Mouse (Mus musculus): Measurements from ENCODE around the gene Gm28036. TPM values are rescaled to one million over a fixed set of nuclear protein-coding genes. Genes with fewer than 3 reads are reported as not detected.

Gene Gm28036
- total and polyA plus RNA-seq, 2 experiments from 2014 or later: 10.1 to 56.8 TPM

GRCm38 (mm10) chr2:156078421-156079182 is 48.3 kb downstream of the Gm28036 start:
- H3K27me3 ChIP-seq (ENCODE audit: insufficient read depth, low read length): no peaks in the 10 kb centered on the region
- no peak for ATAC-seq (ENCODE audit: low FRiP score)

GRCm38 (mm10) chr2:156077461-156077860 is 49.4 kb downstream of the Gm28036 start:
- TF ChIP-seq CTCF (IDR thresholded peaks at IDR 0.05): no peak
- H3K9ac ChIP-seq (replicated peaks; ENCODE audit: low read length, poor library complexity, severe bottlenecking): no peak overlapping the region
- H3K4me2 ChIP-seq (ENCODE audit: low read depth, low read length, poor library complexity, severe bottlenecking): no peak overlapping the region
- DNase-seq (ENCODE audit: low spot score): no peak
- no peaks in the 10 kb centered on the region for H3K9me3 ChIP-seq (ENCODE audit: low read length)
- no peaks in the 10 kb centered on the region for H3K4me1 ChIP-seq (ENCODE audit: insufficient read depth, low read length)
- H3K27ac ChIP-seq (ENCODE audit: low read depth, low read length): no peak overlapping the region
- ATAC-seq (ENCODE audit: low FRiP score): no peak
- 88% methylated on average over 7 of the region's 7 CpGs for WGBS
- H3K27me3 ChIP-seq (ENCODE audit: insufficient read depth, low read length): no peaks in the 10 kb centered on the region
- peaks cover 60% of the 10 kb centered on the region for H3K36me3 ChIP-seq (ENCODE audit: insufficient read depth, low read length)
- H3K4me3 ChIP-seq (ENCODE audit: low read depth, low read length): no peak overlapping the region

More at GRCm38 (mm10) chr2:156078421-156079182, 48.3 kb downstream of the Gm28036 start:
- Histone ChIP-seq H3K4me2 (ENCODE audit: low read depth, low read length, poor library complexity, severe bottlenecking) (no peak overlapping the region), H3K27ac (ENCODE audit: low read depth, low read length) (no peak overlapping the region), H3K4me3 (ENCODE audit: low read depth, low read length) (no peak overlapping the region), H3K4me1 (ENCODE audit: insufficient read depth, low read length) (no peaks in the 10 kb centered on the region), H3K9ac (replicated peaks; ENCODE audit: low read length, poor library complexity, severe bottlenecking) (no peak overlapping the region), H3K36me3 (ENCODE audit: insufficient read depth, low read length) (peaks cover 50% of the 10 kb centered on the region), H3K9me3 (ENCODE audit: low read length) (no peaks in the 10 kb centered on the region)
- no peak for TF ChIP-seq CTCF (IDR thresholded peaks at IDR 0.05)
- WGBS: 92% methylated on average over 16 of the region's 16 CpGs
- no peak for DNase-seq (ENCODE audit: low spot score)

DNA sequence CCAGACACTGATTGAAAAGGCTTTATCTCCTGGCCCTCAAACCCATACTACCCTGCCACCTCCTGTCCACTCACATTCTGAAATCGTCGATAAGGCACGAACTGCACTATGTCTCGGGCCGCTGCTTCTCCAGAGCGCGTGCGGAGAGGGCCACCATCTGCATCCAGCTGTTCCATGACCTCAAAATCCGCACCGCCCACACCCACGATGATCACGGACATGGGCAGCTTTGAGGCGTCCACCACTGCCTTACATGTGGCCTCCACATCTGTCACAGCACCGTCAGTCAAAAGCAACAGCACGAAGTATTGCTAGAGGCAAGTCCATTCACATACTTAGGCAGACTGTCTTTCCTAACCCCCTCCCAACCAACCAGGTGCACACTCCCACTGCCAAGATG is 53.2 kb downstream of the Gm28036 start:
- DNase-seq (ENCODE audit: low spot score): no peak
- Histone ChIP-seq H3K9ac (replicated peaks; ENCODE audit: low read length, poor library complexity, severe bottlenecking) (no peak overlapping the region), H3K27ac (ENCODE audit: low read depth, low read length) (no peak overlapping the region), H3K4me2 (ENCODE audit: low read depth, low read length, poor library complexity, severe bottlenecking) (no peak overlapping the region), H3K4me3 (ENCODE audit: low read depth, low read length) (no peak overlapping the region), H3K27me3 (ENCODE audit: insufficient read depth, low read length) (no peaks in the 10 kb centered on the region), H3K9me3 (ENCODE audit: low read length) (no peaks in the 10 kb centered on the region), H3K4me1 (ENCODE audit: insufficient read depth, low read length) (no peaks in the 10 kb centered on the region), H3K36me3 (ENCODE audit: insufficient read depth, low read length) (peaks cover 75% of the 10 kb centered on the region)
- TF ChIP-seq CTCF (IDR thresholded peaks at IDR 0.05): no peak
- no peak for ATAC-seq (ENCODE audit: low FRiP score)
- 97% methylated on average over 15 of the region's 15 CpGs for WGBS

- 95% methylated on average over 10 of the region's 10 CpGs for WGBS
- no peak for TF ChIP-seq CTCF (IDR thresholded peaks at IDR 0.05)
- H3K4me3 ChIP-seq (ENCODE audit: low read depth, low read length): no peak overlapping the region
Measured at GRCm38 (mm10) chr2:156071236-156071635, 55.7 kb downstream of the Gm28036 start.

DNA sequence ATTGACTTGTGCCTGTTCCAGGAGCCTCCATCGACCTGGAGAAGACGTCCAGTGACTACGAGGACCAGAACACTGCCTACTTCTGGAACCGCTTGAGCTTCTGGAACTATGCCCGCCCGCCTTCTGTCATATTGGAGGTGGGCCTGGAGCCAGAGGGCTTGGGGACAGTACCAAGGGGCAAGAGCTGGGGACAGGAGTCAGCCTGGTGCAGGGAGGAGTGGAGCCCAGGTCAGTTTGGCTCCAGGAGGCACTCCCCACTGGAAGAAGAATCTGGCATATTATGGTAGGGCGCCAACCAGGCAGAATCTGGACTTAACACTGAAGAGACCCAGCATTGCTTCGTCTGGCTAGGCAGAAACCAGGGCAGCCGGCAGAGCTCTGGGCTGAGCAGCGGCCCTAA is 59.0 kb downstream of the Gm28036 start:
- no peak for TF ChIP-seq CTCF (IDR thresholded peaks at IDR 0.05)
- no peak overlapping the region for H3K27ac ChIP-seq (ENCODE audit: low read depth, low read length)
- H3K9ac ChIP-seq (replicated peaks; ENCODE audit: low read length, poor library complexity, severe bottlenecking): no peak overlapping the region
- WGBS: 91% methylated on average over 10 of the region's 10 CpGs
- DNase-seq (ENCODE audit: low spot score) (peak; percentile 14), ATAC-seq (ENCODE audit: low FRiP score) (no peak)
- H3K27me3 ChIP-seq (ENCODE audit: insufficient read depth, low read length): no peaks in the 10 kb centered on the region
- peaks cover 31% of the 10 kb centered on the region for H3K36me3 ChIP-seq (ENCODE audit: insufficient read depth, low read length)
- no peaks in the 10 kb centered on the region for H3K4me1 ChIP-seq (ENCODE audit: insufficient read depth, low read length)
- no peak overlapping the region for H3K4me3 ChIP-seq (ENCODE audit: low read depth, low read length)
- no peaks in the 10 kb centered on the region for H3K9me3 ChIP-seq (ENCODE audit: low read length)
- no peak overlapping the region for H3K4me2 ChIP-seq (ENCODE audit: low read depth, low read length, poor library complexity, severe bottlenecking)

More at GRCm38 (mm10) chr2:156071236-156071635, 55.7 kb downstream of the Gm28036 start:
- H3K4me2 ChIP-seq (ENCODE audit: low read depth, low read length, poor library complexity, severe bottlenecking): no peak overlapping the region
- H3K9me3 ChIP-seq (ENCODE audit: low read length): no peaks in the 10 kb centered on the region
- ATAC-seq (ENCODE audit: low FRiP score) (no peak), DNase-seq (ENCODE audit: low spot score) (no peak)
- H3K9ac ChIP-seq (replicated peaks; ENCODE audit: low read length, poor library complexity, severe bottlenecking): no peak overlapping the region
- H3K27me3 ChIP-seq (ENCODE audit: insufficient read depth, low read length): no peaks in the 10 kb centered on the region
- no peak overlapping the region for H3K27ac ChIP-seq (ENCODE audit: low read depth, low read length)
- no peaks in the 10 kb centered on the region for H3K4me1 ChIP-seq (ENCODE audit: insufficient read depth, low read length)
- peaks cover 59% of the 10 kb centered on the region for H3K36me3 ChIP-seq (ENCODE audit: insufficient read depth, low read length)

- TF ChIP-seq CTCF (IDR thresholded peaks at IDR 0.05): no peak
- H3K27me3 ChIP-seq (ENCODE audit: insufficient read depth, low read length): no peaks in the 10 kb centered on the region
- H3K9me3 ChIP-seq (ENCODE audit: low read length): no peaks in the 10 kb centered on the region
- no peak for ATAC-seq (ENCODE audit: low FRiP score)
- H3K9ac ChIP-seq (replicated peaks; ENCODE audit: low read length, poor library complexity, severe bottlenecking): peak overlapping the region; percentile 77
- peaks cover 22% of the 10 kb centered on the region for H3K36me3 ChIP-seq (ENCODE audit: insufficient read depth, low read length)
- peak overlapping the region; percentile 77 for H3K4me3 ChIP-seq (ENCODE audit: low read depth, low read length)
- DNase-seq (ENCODE audit: low spot score): no peak
- H3K27ac ChIP-seq (ENCODE audit: low read depth, low read length): peak overlapping the region; percentile 75; the same call in 1 of the 2 replicates
- H3K4me2 ChIP-seq (ENCODE audit: low read depth, low read length, poor library complexity, severe bottlenecking): peak overlapping the region; percentile 85
- H3K4me1 ChIP-seq (ENCODE audit: insufficient read depth, low read length): no peaks in the 10 kb centered on the region
- WGBS: 37% methylated on average over 10 of the region's 10 CpGs
Measured at GRCm38 (mm10) chr2:156066126-156066525, 60.8 kb downstream of the Gm28036 start.

Data from midbrain, postnatal 0 days (tissue).